8 mouse cellular contexts compared by ENCODE assay signal in genomic region chr14:57921428-57922131, GRCm38 (mm10). TPM values are rescaled to one million over a fixed set of nuclear protein-coding genes. Genes with fewer than 3 reads are reported as not detected.
DNase-seq lines count a peak whose midpoint lies in the region; ATAC-seq and TF ChIP-seq lines count a peak whose summit lies in the region.

No protein-coding gene starts in this region.

- DNase-seq in cerebellum, postnatal 14 days: peak; percentile 8 to 9
- no peak for DNase-seq in cerebellum, adult 9-10 months
- DNase-seq in ES-E14 (ENCODE audit: low read depth, low spot score): no peak
- peak; percentile 28 for DNase-seq in forelimb bud, embryonic 11.5 days (ENCODE audit: low read depth, low spot score)
- peak; percentile 52 for DNase-seq in mesoderm, embryonic 11.5 days (ENCODE audit: low read depth, low spot score)

- peaks cover 2% of the 10 kb centered on the region; the same call in 1 of the 2 replicates for H3K36me3 ChIP-seq in ES-E14 (ENCODE audit: control insufficient read depth, insufficient read depth, low read length, poor library complexity, severe bottlenecking)
- peaks cover 19% of the 10 kb centered on the region for H3K36me3 ChIP-seq in intestine, embryonic 15.5 days

- H3K9me3 ChIP-seq in ES-E14 (ENCODE audit: control insufficient read depth, insufficient read depth, low read depth, low read length): no peaks in the 10 kb centered on the region
- no peaks in the 10 kb centered on the region for H3K9me3 ChIP-seq in intestine, embryonic 15.5 days

- H3K27me3 ChIP-seq in intestine, embryonic 15.5 days (replicated peaks): no peaks in the 10 kb centered on the region

- H3K27ac ChIP-seq in ES-E14 (ENCODE audit: insufficient read depth, low read depth, low read length, poor library complexity, severe bottlenecking): no peak overlapping the region
- H3K27ac ChIP-seq in intestine, embryonic 15.5 days: peak overlapping the region; percentile 62

- 55% methylated on average over 10 of the region's 10 CpGs for WGBS in intestine, embryonic 15.5 days

- in situ Hi-C loops in ES-E14 (cut with MboI; ENCODE audit: low sequenced_read_pairs in 2 of 2, unreplicated experiment in 2 of 2): loop anchor here in 1 of 2 experiments (25.0 kb wide), 1 partner anchor 234 kb away; no protein-coding TSS in a partner anchor

- peak overlapping the region in 1 of 2 experiments; percentile 37; a peak in 1 of 4 replicates for H3K4me3 ChIP-seq in ES-E14 (ENCODE audit: insufficient read depth in 1 of 2, low read depth in 1 of 2, low read length in 2 of 2, poor library complexity in 1 of 2, severe bottlenecking in 1 of 2)
- H3K4me3 ChIP-seq in intestine, embryonic 15.5 days (replicated peaks): no peak overlapping the region

- H3K4me2 ChIP-seq in intestine, embryonic 15.5 days (replicated peaks): no peak overlapping the region

- H3K4me1 ChIP-seq in ES-E14 (ENCODE audit: control insufficient read depth in 2 of 2, insufficient read depth in 2 of 2, low read length in 2 of 2, poor library complexity in 1 of 2): peaks cover 3 to 5% of the 10 kb centered on the region in 2 experiments; a peak in 1 of 4 replicates
- H3K4me1 ChIP-seq in intestine, embryonic 15.5 days (replicated peaks): 0 out of 2 replicates have a peak, but pooled peaks cover 3% of the 10 kb centered on the region

- ATAC-seq in intestine, embryonic 15.5 days: peak; percentile 77
- no peak for ATAC-seq in granulocyte monocyte progenitor cell, adult 5-6 weeks (replicated peaks; ENCODE audit: poor library complexity, severe bottlenecking)
- ATAC-seq in monocyte, adult 5-6 weeks (replicated peaks; ENCODE audit: insufficient number of reproducible peaks, low FRiP score, low TSS enrichment, poor library complexity, severe bottlenecking): no peak

- H3K9ac ChIP-seq in ES-E14 (ENCODE audit: insufficient read depth, low read depth, low read length, poor library complexity, severe bottlenecking): 0 out of 2 replicates have a peak overlapping the region, but pooled peaks have one; percentile 32
- H3K9ac ChIP-seq in intestine, embryonic 15.5 days: no peak overlapping the region

TF ChIP-seq in ES-E14, 5 proteins besides CTCF, POLR2A, EP300 and RAD21:
- TF ChIP-seq HCFC1 (IDR thresholded peaks at IDR 0.05; ENCODE audit: borderline replicate concordance, insufficient read depth, low read length) (no peak), MAFK (IDR thresholded peaks at IDR 0.05; ENCODE audit: insufficient read depth, low read depth, low read length) (no peak), CHD2 (IDR thresholded peaks at IDR 0.05; ENCODE audit: low read depth, low read length) (no peak), ZC3H11A (IDR thresholded peaks at IDR 0.05; ENCODE audit: borderline replicate concordance, low read depth, low read length) (no peak)

RNA-seq across cellular contexts. Expression of gene Zdhhc20, which starts 31.5 kb away (rescaled TPM):
- 22.7 and 35.1 TPM in 2 replicates for total RNA-seq in ES-E14 (2012; rRNA removed)
- 55.3 and 61.6 TPM in 2 replicates for polyA plus RNA-seq in intestine, embryonic 15.5 days (2015; fragmentation: Nextera tagmentation; extraction: Ambion mirVana)
- total RNA-seq in granulocyte monocyte progenitor cell, adult 5-6 weeks (2014; fragmentation: Nextera tagmentation): 29.1 and 41.4 TPM in 2 replicates
- total RNA-seq in granulocyte monocyte progenitor cell, adult 5-6 weeks (2017): 42.3 and 60.9 TPM in 2 replicates
- 99.2 to 138 TPM (median 128 TPM) in 3 replicates for total RNA-seq in monocyte, adult 5-6 weeks (2017)

Comparison
In these comparisons a context has a peak if more than half of its experiments do, and no peak if none do; other contexts are left out.
1. DNase-seq: peak in cerebellum, postnatal 14 days (2 of 2), forelimb bud, embryonic 11.5 days (single experiment) and mesoderm, embryonic 11.5 days (single experiment); none in cerebellum, adult 9-10 months (single experiment) and ES-E14 (single experiment).